Comparison of ENCODE assay signal across 9 mouse cellular contexts in the genomic region with DNA sequence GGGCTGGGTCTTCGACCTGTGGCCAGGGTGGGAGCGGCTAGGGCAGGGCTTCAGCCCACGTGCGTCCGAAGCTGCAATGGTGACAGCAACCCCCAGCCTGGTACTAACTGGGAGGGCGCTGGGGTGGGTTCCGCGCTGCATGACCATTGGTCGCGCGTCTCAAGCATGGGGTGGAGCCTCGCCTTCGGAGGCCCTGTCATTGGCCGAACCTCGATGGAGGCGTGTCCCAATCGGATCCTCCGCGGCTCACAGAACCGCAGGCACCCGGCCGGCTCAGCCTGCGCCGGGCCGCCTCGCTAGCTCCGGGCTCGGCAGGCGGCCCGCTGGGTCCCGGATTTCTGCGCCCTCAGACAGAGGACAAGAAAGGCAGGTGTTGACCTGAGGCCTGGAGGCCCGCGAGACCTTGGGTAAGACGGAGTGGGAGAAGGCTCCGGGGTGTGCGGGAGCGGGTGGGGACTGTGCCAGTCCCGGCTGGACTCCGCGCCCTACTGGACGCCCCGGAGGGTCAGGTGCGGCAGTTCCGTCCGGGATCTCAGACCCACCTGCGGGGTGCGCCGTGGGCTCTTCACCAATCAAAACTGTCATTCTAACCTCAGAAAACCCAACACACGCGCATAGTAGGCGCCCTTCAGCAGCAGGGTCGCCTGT. TPM values are rescaled to one million over a fixed set of nuclear protein-coding genes. Genes with fewer than 3 reads are reported as not detected.
DNase-seq lines count a peak whose midpoint lies in the region; ATAC-seq lines count a peak whose summit lies in the region.
"Had no signal": no experiment of that assay in that cellular context is flagged by ENCODE, and none has a peak within 500 bp of the region (broad histone marks: within the 10 kb centered on the region; RNA-seq: fewer than 3 reads in every experiment).

A gene (plus strand): TSS at position 242 of the 648 bp plus-strand sequence.

- under 1% methylated on average over 53 of the region's 53 CpGs for WGBS in heart, embryonic 12.5 days
- 0% methylated on average over 53 of the region's 53 CpGs for WGBS in kidney, embryonic 16.5 days

- H3K9ac ChIP-seq in heart, embryonic 12.5 days = peak within 1 kb of the TSS; percentile 86
- H3K9ac ChIP-seq in kidney, embryonic 16.5 days (replicated peaks; ENCODE audit: low read length) = peak within 1 kb of the TSS; percentile 69

- peak within 1 kb of the TSS; percentile 86 for H3K4me2 ChIP-seq in heart, embryonic 12.5 days
- H3K4me2 ChIP-seq in kidney, embryonic 16.5 days (replicated peaks; ENCODE audit: low read depth, low read length) = peak within 1 kb of the TSS; percentile 96

- H3K4me1 ChIP-seq in heart, embryonic 12.5 days (replicated peaks) = peaks cover 70% of the 10 kb centered on the region
- peaks cover 24% of the 10 kb centered on the region for H3K4me1 ChIP-seq in kidney, embryonic 16.5 days (ENCODE audit: insufficient read depth, low read length)

- peak within 1 kb of the TSS; percentile 85 for H3K4me3 ChIP-seq in heart, embryonic 12.5 days
- peak within 1 kb of the TSS; percentile 69 for H3K4me3 ChIP-seq in kidney, embryonic 16.5 days (ENCODE audit: low read length)

- DNase-seq in 3134 (ENCODE audit: extremely low read depth, insufficient read length, low spot score) (peak; percentile 93), liver (peak; percentile 84)
- peak; percentile 99 for DNase-seq in brain, adult 2 months (ENCODE audit: low read depth, low spot score)
- DNase-seq in monocyte, adult 2 months (ENCODE audit: low read depth in 1 of 2, low spot score in 2 of 2) = peak; percentile 17 to 26
- peak; percentile 76 to 84 for DNase-seq in spleen, postnatal 4 days (ENCODE audit: low spot score in 2 of 2)

- peaks cover 2% of the 10 kb centered on the region for H3K9me3 ChIP-seq in heart, embryonic 12.5 days (replicated peaks)
- no peaks in the 10 kb centered on the region for H3K9me3 ChIP-seq in kidney, embryonic 16.5 days (ENCODE audit: low read length)

- H3K27me3 ChIP-seq in heart, embryonic 12.5 days (replicated peaks) = no peaks in the 10 kb centered on the region
- H3K27me3 ChIP-seq in kidney, embryonic 16.5 days (ENCODE audit: insufficient read depth, low read length) = peaks cover 5% of the 10 kb centered on the region; the same call in 1 of the 2 replicates

- H3K27ac ChIP-seq in heart, embryonic 12.5 days (ENCODE audit: poor library complexity, severe bottlenecking) = peak within 1 kb of the TSS; percentile 83
- no peak within 1 kb of the TSS for H3K27ac ChIP-seq in kidney, embryonic 16.5 days (ENCODE audit: low read length)

- 0 out of 2 replicates have a peak, but pooled peaks have one; percentile 32 for ATAC-seq in erythroid progenitor cell, adult 5-6 weeks (replicated peaks; ENCODE audit: low FRiP score, poor library complexity, severe bottlenecking)
- ATAC-seq in heart, embryonic 12.5 days (ENCODE audit: insufficient number of reproducible peaks, low FRiP score) = peak; percentile 93
- peak; percentile 97 for ATAC-seq in kidney, embryonic 16.5 days (ENCODE audit: low FRiP score, low TSS enrichment)

- H3K36me3 ChIP-seq in heart, embryonic 12.5 days = peaks cover 18% of the 10 kb centered on the region
- no peaks in the 10 kb centered on the region for H3K36me3 ChIP-seq in kidney, embryonic 16.5 days (ENCODE audit: insufficient read depth, low read length)

RNA-seq across cellular contexts. Expression of the gene that starts here (rescaled TPM):
- total RNA-seq in erythroid progenitor cell, adult 5-6 weeks (2015; ENCODE audit: low replicate concordance) = not detected in 2 replicates
- not detected in 2 replicates for total RNA-seq in erythroid progenitor cell, adult 5-6 weeks (2017; ENCODE audit: low replicate concordance)
- 156 and 163 TPM in 2 replicates for polyA plus RNA-seq in heart, embryonic 12.5 days (2016; fragmentation: Nextera tagmentation; extraction: Ambion mirVana)
- polyA plus RNA-seq in kidney, embryonic 16.5 days (2015; fragmentation: Nextera tagmentation; extraction: Ambion mirVana) = 7.9 and 8.3 TPM in 2 replicates
- total RNA-seq: CH12.LX had no signal

Comparison
In these comparisons a context has a peak if more than half of its experiments do, and no peak if none do; other contexts are left out.
1. RNA of the gene that starts here (polyA plus RNA-seq): 156 to 163 TPM in heart, embryonic 12.5 days; 7.9 to 8.3 TPM in kidney, embryonic 16.5 days; every median in the first group is over 10 times any median in the second.
2. Peak in ATAC-seq in erythroid progenitor cell, adult 5-6 weeks; RNA of the gene not detected or under 1 TPM.
3. DNase-seq: peak in every context shown above with its lines; median percentile 99 in brain, adult 2 months; 93 in 3134; 84 in liver; 80 in spleen, postnatal 4 days; 22 in monocyte, adult 2 months.
4. ATAC-seq: peak in every context shown above with its lines; median percentile 97 in kidney, embryonic 16.5 days; 93 in heart, embryonic 12.5 days; 32 in erythroid progenitor cell, adult 5-6 weeks.